Mouse (Mus musculus): Measurements from ENCODE around the gene Olfr798.

GRCm38 (mm10) chr10:129657394-129657793 is 29.7 kb upstream of the Olfr798 start, which contains the start of gene Olfr800:
- TF ChIP-seq POLR2A (IDR thresholded peaks at IDR 0.05; ENCODE audit: insufficient read depth, low read depth, low read length) = no peak
- no peak for TF ChIP-seq CTCF (IDR thresholded peaks at IDR 0.05; ENCODE audit: insufficient read depth, low read depth, low read length)
